Comparison of ENCODE assay signal across 24 mouse cellular contexts in the genomic region with DNA sequence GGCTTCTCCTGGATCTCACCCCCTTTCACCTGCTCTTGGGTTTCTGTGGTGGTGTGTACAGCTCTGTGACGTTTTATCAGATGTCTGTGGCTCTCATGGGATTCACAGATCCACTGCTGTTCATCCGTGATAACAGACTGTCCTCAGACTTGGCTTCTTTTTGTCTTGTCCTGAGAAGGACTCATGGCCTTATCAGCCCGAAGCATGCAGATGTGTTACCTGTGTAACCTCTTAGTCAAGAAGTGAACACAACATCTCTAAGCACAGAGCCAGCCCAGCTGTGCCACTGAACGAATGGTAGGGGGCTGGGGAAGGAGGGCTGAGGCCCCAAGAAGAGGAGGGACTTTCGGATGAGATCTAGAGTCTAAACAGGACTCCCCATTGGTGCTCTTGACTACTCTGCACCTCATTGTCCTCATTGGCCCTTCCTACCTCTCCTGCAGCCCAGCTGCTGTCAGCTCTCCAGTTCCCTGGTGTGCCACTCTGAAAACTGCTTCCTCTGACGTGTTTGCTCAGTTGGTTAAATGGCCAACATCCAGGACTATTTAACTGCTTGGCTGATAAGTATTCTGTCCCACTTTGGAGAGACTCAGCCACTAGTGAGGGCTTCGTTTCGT. TPM values are rescaled to one million over a fixed set of nuclear protein-coding genes. Genes with fewer than 3 reads are reported as not detected.
DNase-seq lines count a peak whose midpoint lies in the region; ATAC-seq and TF ChIP-seq lines count a peak whose summit lies in the region.
"Had no signal": no experiment of that assay in that cellular context is flagged by ENCODE, and none has a peak within 500 bp of the region (broad histone marks: within the 10 kb centered on the region; RNA-seq: fewer than 3 reads in every experiment).

No protein-coding gene starts in this region.

- no peak for TF ChIP-seq CTCF in MEL (IDR thresholded peaks at IDR 0.05 in 2 of 3, conservative IDR thresholded peaks at IDR 0.05 in 1 of 3; ENCODE audit: control insufficient read depth in 1 of 3, insufficient read depth in 1 of 3, low read depth in 2 of 3, low read length in 3 of 3, poor library complexity in 1 of 3, severe bottlenecking in 1 of 3)

- WGBS in heart, embryonic 11.5 days (ENCODE audit: insufficient replicate concordance), result 65% methylated on average over 8 of the region's 8 CpGs
- 23% methylated on average over 8 of the region's 8 CpGs for WGBS in liver, embryonic 15.5 days (ENCODE audit: insufficient replicate concordance)

- TF ChIP-seq POLR2A in MEL (IDR thresholded peaks at IDR 0.05; ENCODE audit: control insufficient read depth in 1 of 2, insufficient read depth in 1 of 2, low read depth in 1 of 2, low read length in 2 of 2, poor library complexity in 1 of 2), result no peak; a peak in 1 of 4 replicates

- peak overlapping the region; percentile 30; the same call in 1 of the 2 replicates for H3K27ac ChIP-seq in heart, embryonic 11.5 days (ENCODE audit: low read depth, low read length)
- H3K27ac ChIP-seq in MEL (ENCODE audit: control insufficient read depth, low read depth, low read length), result peak overlapping the region; percentile 83
- H3K27ac ChIP-seq in liver, embryonic 15.5 days (replicated peaks), result no peak overlapping the region
- H3K27ac ChIP-seq: neural tube, embryonic 13.5 days had no signal

- TF ChIP-seq EP300 in MEL (IDR thresholded peaks at IDR 0.05; ENCODE audit: low read depth in 1 of 2, low read length in 2 of 2), result peak; percentile 95 to 96

- 0 out of 2 replicates have a peak overlapping the region, but pooled peaks have one; percentile 7 for H3K4me2 ChIP-seq in heart, embryonic 11.5 days
- H3K4me2 ChIP-seq in liver, embryonic 15.5 days, result peak overlapping the region; percentile 40
- H3K4me2 ChIP-seq: neural tube, embryonic 13.5 days had no signal

- intact Hi-C loops in gastrocnemius, postnatal 36 days (cut with DNase I), result no loop called here

- no peaks in the 10 kb centered on the region for H3K36me3 ChIP-seq in heart, embryonic 11.5 days (ENCODE audit: control insufficient read depth, insufficient read depth, low read length)
- H3K36me3 ChIP-seq in MEL (ENCODE audit: control insufficient read depth in 1 of 2, insufficient read depth in 2 of 2, low read length in 2 of 2), result peaks cover 0 to 38% of the 10 kb centered on the region in 2 experiments; a peak in 2 of 4 replicates
- no peaks in the 10 kb centered on the region for H3K36me3 ChIP-seq in liver, embryonic 15.5 days (replicated peaks)
- H3K36me3 ChIP-seq: neural tube, embryonic 13.5 days had no signal

- H3K4me1 ChIP-seq in heart, embryonic 11.5 days (ENCODE audit: control insufficient read depth, insufficient read depth, low read length), result peaks cover 10% of the 10 kb centered on the region
- H3K4me1 ChIP-seq in MEL (ENCODE audit: control insufficient read depth in 1 of 2, insufficient read depth in 2 of 2, low read length in 2 of 2), result peaks cover 21 to 60% of the 10 kb centered on the region in 2 experiments
- H3K4me1 ChIP-seq in liver, embryonic 15.5 days (replicated peaks), result peaks cover 52% of the 10 kb centered on the region

- no peak overlapping the region for H3K9ac ChIP-seq in heart, embryonic 11.5 days (ENCODE audit: low read depth, low read length)
- peak overlapping the region; percentile 5; the same call in 1 of the 2 replicates for H3K9ac ChIP-seq in MEL (ENCODE audit: control insufficient read depth, low read depth, low read length, poor library complexity, severe bottlenecking)
- no peak overlapping the region for H3K9ac ChIP-seq in liver, embryonic 15.5 days
- H3K9ac ChIP-seq: neural tube, embryonic 13.5 days had no signal

- peak; percentile 52; the same call in 1 of the 2 replicates for ATAC-seq in heart, embryonic 11.5 days (replicated peaks; ENCODE audit: insufficient number of reproducible peaks, low FRiP score, low TSS enrichment)
- 0 out of 2 replicates have a peak, but pooled peaks have one; percentile 26 for ATAC-seq in erythroblast, adult 5-6 weeks (replicated peaks; ENCODE audit: low FRiP score, poor library complexity, severe bottlenecking)
- ATAC-seq in liver, embryonic 15.5 days (ENCODE audit: insufficient read depth), result peak; percentile 76
- ATAC-seq: forebrain, embryonic 14.5 days; hindbrain, embryonic 16.5 days; intestine, embryonic 16.5 days had no signal

- no peak for DNase-seq in heart, adult 11 months
- DNase-seq in MEL (ENCODE audit: low read depth, low spot score), result peak; percentile 92
- DNase-seq in gastrocnemius, postnatal 36 days, result no peak
- no peak for DNase-seq in urinary bladder, postnatal 14 days (ENCODE audit: low spot score)
- no peak for DNase-seq in cerebellum, adult 18-20 months
- DNase-seq: adrenal gland, postnatal 10 days; cerebellum, adult 2 months; cerebellum, postnatal 36 days; gastrocnemius, postnatal 25 days; left cerebral cortex, postnatal 4 days; lung, postnatal 10 days; midbrain, embryonic 14.5 days; spleen, adult 18-20 months; thymus, adult 18-20 months had no signal

- H3K4me3 ChIP-seq in heart, embryonic 11.5 days (ENCODE audit: low read depth, low read length), result no peak overlapping the region
- peak overlapping the region in 1 of 2 experiments; percentile 1; a peak in 1 of 4 replicates for H3K4me3 ChIP-seq in MEL (ENCODE audit: control insufficient read depth in 1 of 2, insufficient read depth in 1 of 2, low read depth in 2 of 2, low read length in 2 of 2)
- H3K4me3 ChIP-seq in liver, embryonic 15.5 days (replicated peaks), result no peak overlapping the region
- H3K4me3 ChIP-seq: neural tube, embryonic 13.5 days had no signal

- no peaks in the 10 kb centered on the region for H3K9me3 ChIP-seq in heart, embryonic 11.5 days (replicated peaks; ENCODE audit: control insufficient read depth, low read length)
- H3K9me3 ChIP-seq in MEL (replicated peaks; ENCODE audit: insufficient read depth, low read length), result no peaks in the 10 kb centered on the region
- H3K9me3 ChIP-seq in liver, embryonic 15.5 days (replicated peaks), result no peaks in the 10 kb centered on the region
- H3K9me3 ChIP-seq: neural tube, embryonic 13.5 days had no signal

- 0 out of 2 replicates have a peak, but pooled peaks cover 1% of the 10 kb centered on the region for H3K79me2 ChIP-seq in MEL (ENCODE audit: control insufficient read depth, insufficient read depth, low read length, poor library complexity)

- no peak for TF ChIP-seq RAD21 in MEL (IDR thresholded peaks at IDR 0.05; ENCODE audit: low read depth, low read length)

- H3K27me3 ChIP-seq in heart, embryonic 11.5 days (ENCODE audit: control insufficient read depth, insufficient read depth, low read length), result no peaks in the 10 kb centered on the region
- H3K27me3 ChIP-seq in MEL (ENCODE audit: control insufficient read depth in 1 of 2, insufficient read depth in 2 of 2, low read length in 2 of 2), result no peaks in the 10 kb centered on the region
- H3K27me3 ChIP-seq in liver, embryonic 15.5 days, result peaks cover 37% of the 10 kb centered on the region
- H3K27me3 ChIP-seq: CH12.LX had no signal

TF ChIP-seq in MEL, 35 proteins besides CTCF, POLR2A, EP300 and RAD21 (continues in another document):
- TF ChIP-seq USF1 (IDR thresholded peaks at IDR 0.05; ENCODE audit: low read depth, low read length) (0 out of 2 replicates have a peak, but pooled peaks have one; percentile 4), BHLHE40 (IDR thresholded peaks at IDR 0.05; ENCODE audit: borderline replicate concordance, low read depth, low read length) (peak; percentile 78; the same call in 1 of the 2 replicates), JUND (IDR thresholded peaks at IDR 0.05; ENCODE audit: low read depth, low read length) (no peak), UBTF (IDR thresholded peaks at IDR 0.05; ENCODE audit: borderline replicate concordance, insufficient read depth, low read depth, low read length) (no peak), SMC3 (IDR thresholded peaks at IDR 0.05; ENCODE audit: low read depth, low read length) (no peak), GATA1 (IDR thresholded peaks at IDR 0.05; ENCODE audit: low read depth, low read length) (peak; percentile 99), MAZ (IDR thresholded peaks at IDR 0.05; ENCODE audit: low read depth, low read length) (peak; percentile 71), ELF1 (IDR thresholded peaks at IDR 0.05; ENCODE audit: low read depth, low read length) (no peak), CHD2 (IDR thresholded peaks at IDR 0.05; ENCODE audit: low read length) (no peak), TAL1 (IDR thresholded peaks at IDR 0.05; ENCODE audit: low read length) (peak; percentile 99), SIN3A (IDR thresholded peaks at IDR 0.05; ENCODE audit: low read length) (peak; percentile 79), ZMIZ1 (IDR thresholded peaks at IDR 0.05; ENCODE audit: low read depth, low read length) (no peak), POLR2AphosphoS2 (IDR thresholded peaks at IDR 0.05; ENCODE audit: low read length) (no peak), RCOR1 (IDR thresholded peaks at IDR 0.05; ENCODE audit: low read depth, low read length) (peak; percentile 97), MYC (IDR thresholded peaks at IDR 0.05; ENCODE audit: low read depth, low read length) (peak; percentile 66; the same call in 1 of the 2 replicates), MXI1 (IDR thresholded peaks at IDR 0.05; ENCODE audit: low read depth, low read length) (peak; percentile 39; the same call in 1 of the 2 replicates), ZC3H11A (IDR thresholded peaks at IDR 0.05; ENCODE audit: low read depth, low read length) (no peak), TCF12 (IDR thresholded peaks at IDR 0.05; ENCODE audit: low read depth, low read length) (peak; percentile 99)

RNA-seq across cellular contexts. Expression of a gene that starts 1.8 kb away (rescaled TPM):
- 0.45 and 1.2 TPM in 2 replicates for polyA plus RNA-seq in heart, embryonic 11.5 days (2014; fragmentation: Nextera tagmentation; extraction: Ambion mirVana)
- total RNA-seq in MEL (2012; rRNA removed), result 0.49 and 1.5 TPM in 2 replicates
- 1 to 10 TPM in 1 of 2 experiments, not detected in 1; 2.6 TPM for polyA plus RNA-seq in MEL (2012; ENCODE audit: insufficient read depth in 1 of 2, insufficient read length in 2 of 2, low read depth in 1 of 2, low replicate concordance in 2 of 2, missing spikeins in 1 of 2)
- total RNA-seq in erythroblast, adult 5-6 weeks (2015; ENCODE audit: low replicate concordance), result not detected in 2 replicates
- not detected in 2 replicates for total RNA-seq in erythroblast, adult 5-6 weeks (2017; ENCODE audit: low replicate concordance)
- polyA plus RNA-seq in liver, embryonic 15.5 days (2015; fragmentation: Nextera tagmentation; extraction: Ambion mirVana), result 0.45 and 0.61 TPM in 2 replicates
- total RNA-seq in gastrocnemius, postnatal 36 days (2021), result not detected
- total RNA-seq: liver, adult 2 months had no signal

RNA-seq across cellular contexts. Expression of a gene that starts 2.2 kb away (rescaled TPM):
- 2.4 and 3.0 TPM in 2 replicates for polyA plus RNA-seq in heart, embryonic 11.5 days (2014; fragmentation: Nextera tagmentation; extraction: Ambion mirVana)
- 0.36 and 0.92 TPM in 2 replicates for total RNA-seq in MEL (2012; rRNA removed)
- 1 to 10 TPM in 1 of 2 experiments, not detected in 1; 5.4 TPM for polyA plus RNA-seq in MEL (2012; ENCODE audit: insufficient read depth in 1 of 2, insufficient read length in 2 of 2, low read depth in 1 of 2, low replicate concordance in 2 of 2, missing spikeins in 1 of 2)
- not detected in 2 replicates for total RNA-seq in erythroblast, adult 5-6 weeks (2015; ENCODE audit: low replicate concordance)
- total RNA-seq in erythroblast, adult 5-6 weeks (2017; ENCODE audit: low replicate concordance), result 0.85 TPM in 1 of 2 replicates, not detected in the other
- polyA plus RNA-seq in liver, embryonic 15.5 days (2015; fragmentation: Nextera tagmentation; extraction: Ambion mirVana), result 2.5 and 2.9 TPM in 2 replicates
- total RNA-seq in gastrocnemius, postnatal 36 days (2021), result not detected
- total RNA-seq: gastrocnemius, postnatal 25 days; layer of hippocampus, adult 18-20 months; left cerebral cortex, postnatal 4 days; liver, adult 2 months had no signal

Comparison
In these comparisons a context has a peak if more than half of its experiments do, and no peak if none do; other contexts are left out.
1. ATAC-seq: peak in every context shown above with its lines; median percentile 76 in liver, embryonic 15.5 days; 52 in heart, embryonic 11.5 days; 26 in erythroblast, adult 5-6 weeks.